Mouse (Mus musculus): ENCODE results near the gene Atp4b.
A peak's percentile ranks its signal among the peaks of the same experiment; 100 is the strongest.
"Not testable (repeated sequence)": the region's sequence is repeated elsewhere in the genome, so short reads cannot be mapped to it uniquely, and the experiment has no call there.

Gene Atp4b

GRCm38 (mm10) chr8:13382536-13382935 is 14.1 kb downstream of the Atp4b start:
- no peak for DNase-seq (ENCODE audit: low spot score)

DNA sequence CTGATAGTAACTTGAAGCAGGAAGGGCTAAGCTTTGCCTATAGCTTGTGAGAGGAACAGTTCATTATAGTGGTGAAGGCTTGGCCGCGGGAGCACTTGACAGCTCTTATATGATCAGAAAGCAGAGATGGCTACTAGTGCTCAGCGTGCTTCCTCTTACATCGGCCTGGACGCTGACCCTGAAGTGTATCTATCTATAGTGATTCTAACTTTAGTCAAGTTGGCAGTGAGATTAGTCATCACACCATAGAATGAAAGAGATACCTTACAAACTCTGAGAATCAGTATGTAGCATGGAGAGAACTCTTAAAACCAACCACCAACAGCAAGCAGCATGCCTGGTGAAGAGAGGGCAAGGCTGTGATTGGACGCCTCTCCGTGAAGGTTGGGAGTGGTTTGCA is 15.0 kb downstream of the Atp4b start:
- DNase-seq (ENCODE audit: low spot score) = no peak

DNA sequence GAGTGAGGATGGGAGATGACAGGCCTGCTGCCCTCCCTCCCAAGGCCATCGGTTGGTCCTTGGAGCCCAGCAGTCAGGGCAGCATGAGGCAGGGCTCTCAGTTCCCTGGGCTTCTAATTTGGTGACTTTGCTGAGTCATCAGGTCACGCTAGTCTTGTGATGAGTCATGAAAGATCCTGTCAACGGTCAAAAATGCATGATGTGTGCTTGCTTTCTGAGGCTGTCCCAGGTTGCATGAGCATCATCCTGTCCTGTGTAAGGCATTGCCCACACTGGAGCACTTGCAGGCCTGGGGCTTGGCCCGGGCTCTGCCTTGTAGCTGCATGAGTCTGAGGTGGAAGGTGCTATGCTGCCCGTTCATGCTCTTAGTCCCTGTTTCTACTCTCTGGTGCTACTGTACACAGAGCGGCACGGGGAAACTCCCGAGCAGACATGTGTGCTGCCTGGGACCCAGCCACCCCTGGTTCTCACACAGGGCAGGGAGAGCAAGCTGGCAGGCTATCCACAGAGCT is 23.4 kb downstream of the Atp4b start:
- DNase-seq (ENCODE audit: low spot score) = no peak

DNA sequence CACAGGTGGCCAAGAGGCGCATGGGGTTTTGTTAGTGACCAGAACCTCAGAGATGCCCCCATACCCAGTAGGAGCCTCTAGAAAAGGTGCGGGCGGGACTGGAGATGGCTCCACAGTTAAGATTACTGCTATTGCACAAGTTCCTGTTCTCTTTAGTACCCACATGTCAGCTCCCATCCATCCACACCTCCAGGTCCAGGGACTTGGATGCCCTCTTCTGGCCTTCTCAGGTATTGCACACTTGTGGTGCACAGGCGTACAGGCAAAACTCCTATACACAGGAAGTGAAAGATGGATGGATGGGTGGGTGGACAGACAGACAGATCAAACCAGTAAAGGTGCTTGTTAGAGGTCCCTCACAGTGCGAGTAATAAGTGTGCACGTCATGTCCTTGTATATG is 34.8 kb downstream of the Atp4b start:
- no peak for DNase-seq (ENCODE audit: low spot score)

DNA sequence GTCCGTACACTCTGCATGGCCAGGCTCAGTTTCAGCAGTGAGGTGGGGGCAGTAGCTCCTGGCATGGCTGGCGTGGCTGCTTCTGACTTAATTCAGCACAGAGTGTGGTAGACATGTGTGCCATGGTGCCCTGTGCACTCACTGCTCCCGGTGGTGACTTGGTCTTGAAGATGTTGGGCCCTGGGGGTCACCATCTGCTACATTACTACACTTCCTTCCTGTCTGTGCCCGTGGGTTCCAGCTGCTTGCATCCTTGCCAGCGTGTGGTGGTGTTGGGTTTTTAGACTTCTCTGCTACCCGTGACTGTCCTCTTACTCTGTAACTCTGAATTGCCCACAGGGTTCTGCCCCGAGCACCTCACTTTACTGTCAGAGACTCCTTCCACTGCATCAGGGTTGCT is 36.4 kb downstream of the Atp4b start:
- no peak for DNase-seq (ENCODE audit: low spot score)

DNA sequence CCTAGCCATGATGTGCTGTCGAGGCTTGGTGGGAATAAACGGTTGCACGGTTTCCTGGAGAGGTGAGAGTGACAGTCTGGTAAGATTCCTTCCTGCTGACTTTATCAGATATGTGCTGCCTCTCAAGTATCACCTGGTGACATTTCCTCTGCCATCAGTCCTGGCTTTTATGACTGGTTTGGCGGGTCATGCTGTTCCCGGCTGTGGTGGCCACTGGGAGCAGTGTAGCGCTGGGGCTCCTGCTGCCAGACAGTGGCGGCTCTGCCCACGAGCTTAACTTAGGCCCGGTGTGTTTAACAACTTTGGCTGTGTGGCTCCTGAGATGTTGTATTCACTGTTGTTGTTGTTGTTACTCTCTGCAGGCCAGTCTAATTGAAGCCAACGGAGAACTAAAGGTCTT is 39.9 kb downstream of the Atp4b start:
- DNase-seq (ENCODE audit: low spot score) = no peak

- no peak for DNase-seq (ENCODE audit: low spot score)
Observed at GRCm38 (mm10) chr8:13356221-13356620, 40.4 kb downstream of the Atp4b start.

DNA sequence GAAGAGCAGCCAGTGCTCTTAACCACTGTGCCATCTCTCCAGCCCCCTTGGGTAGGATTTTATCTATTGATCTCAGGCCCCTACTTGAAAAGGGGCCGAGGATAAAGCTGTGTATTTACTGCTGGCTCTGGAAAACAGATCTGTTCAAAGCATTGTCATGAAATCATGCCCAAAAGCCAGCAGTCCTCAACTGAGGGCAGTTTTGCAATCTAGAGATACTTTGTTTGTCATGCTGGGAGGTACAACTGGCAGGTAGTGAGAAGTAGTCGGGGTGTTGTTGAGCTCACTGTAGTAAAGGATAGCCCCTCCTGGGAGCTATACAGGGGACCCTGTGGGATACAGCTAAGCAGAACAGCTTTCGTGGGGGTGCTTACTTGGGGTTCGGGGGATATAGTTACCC is 42.7 kb downstream of the Atp4b start:
- DNase-seq (ENCODE audit: low spot score) = no peak

GRCm38 (mm10) chr8:13353155-13353833 is 43.3 kb downstream of the Atp4b start:
- no peak for DNase-seq (ENCODE audit: low spot score)

GRCm38 (mm10) chr8:13352601-13353000 is 44.0 kb downstream of the Atp4b start:
- no peak for DNase-seq (ENCODE audit: low spot score)

DNA sequence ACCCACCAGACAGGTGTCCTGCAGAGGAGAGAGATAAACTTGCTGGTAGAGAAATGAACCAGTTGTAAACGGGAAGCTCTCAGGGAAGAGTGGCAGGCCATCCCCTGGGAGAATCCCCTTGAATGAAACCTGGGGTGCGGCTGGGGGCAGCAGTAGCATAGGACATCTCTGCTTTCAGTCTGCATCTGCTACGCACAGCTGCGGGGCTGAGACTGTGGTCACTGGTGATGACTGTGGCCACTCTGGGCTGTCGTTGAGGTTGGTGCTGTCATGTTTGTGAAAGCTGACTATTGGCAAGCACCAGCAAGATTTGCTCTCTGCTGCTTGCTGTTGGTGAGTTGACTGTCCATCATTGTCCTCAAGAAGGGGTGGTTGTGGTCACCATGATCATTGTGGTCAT is 45.0 kb downstream of the Atp4b start:
- DNase-seq (ENCODE audit: low spot score) = no peak

- no peak for DNase-seq (ENCODE audit: low spot score)
Observed at GRCm38 (mm10) chr8:13350052-13350451, 46.6 kb downstream of the Atp4b start.

DNA sequence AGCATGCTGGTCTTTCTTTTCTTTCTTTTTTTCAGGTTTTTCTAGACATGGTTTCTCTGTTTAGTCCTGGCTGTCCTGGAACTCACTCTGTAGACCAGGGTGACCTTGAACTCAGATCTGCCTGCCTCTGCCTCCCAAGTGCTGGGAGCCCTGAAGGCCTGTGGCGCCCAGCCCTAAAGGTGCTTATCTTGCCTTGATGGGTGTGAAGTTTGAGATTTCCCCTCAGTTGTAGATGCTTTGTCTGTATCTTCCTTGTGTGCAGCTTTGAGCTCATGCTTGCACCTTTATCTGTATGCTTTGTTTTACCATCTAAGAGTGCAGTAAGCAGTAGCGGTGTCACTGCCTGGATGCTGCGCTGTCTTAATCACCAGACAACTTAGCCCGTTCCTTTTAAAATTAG is 53.5 kb downstream of the Atp4b start:
- DNase-seq (ENCODE audit: low spot score) = no peak

DNA sequence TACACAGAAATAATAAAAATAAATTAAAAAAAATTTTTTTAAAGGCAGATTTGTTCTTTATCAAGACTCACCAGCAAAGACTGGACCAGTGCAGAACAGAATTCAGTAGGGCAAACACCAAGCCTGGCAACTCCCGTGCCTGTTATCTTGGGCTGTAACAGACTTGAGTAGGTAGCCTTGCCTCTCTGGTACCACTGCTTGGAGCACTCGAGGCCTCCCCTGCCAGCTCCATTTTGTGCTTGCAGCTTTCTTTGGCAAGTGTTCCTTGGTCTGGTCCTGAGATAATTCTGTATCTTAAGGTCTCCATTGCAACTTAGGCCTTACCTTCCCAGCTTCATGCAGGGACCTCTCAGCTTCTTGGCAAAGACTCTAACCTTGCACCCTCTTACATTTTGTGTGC is 54.3 kb downstream of the Atp4b start:
- DNase-seq (ENCODE audit: low spot score) = no peak

GRCm38 (mm10) chr8:13340650-13341049 is 56.0 kb downstream of the Atp4b start:
- no peak for DNase-seq (ENCODE audit: low spot score)

- no peak for DNase-seq (ENCODE audit: low spot score)
Observed at GRCm38 (mm10) chr8:13339646-13339990, 57.0 kb downstream of the Atp4b start.

- DNase-seq (ENCODE audit: low spot score) = peak; percentile 5
Observed at GRCm38 (mm10) chr8:13338901-13339645, 57.6 kb downstream of the Atp4b start.

- peak; percentile 85 for DNase-seq (ENCODE audit: low spot score)
Observed at GRCm38 (mm10) chr8:13338255-13338860, 58.3 kb downstream of the Atp4b start, which contains the start of gene Tfdp1. Gene Tfdp1 (plus strand): TSS chr8:13338751.

DNA sequence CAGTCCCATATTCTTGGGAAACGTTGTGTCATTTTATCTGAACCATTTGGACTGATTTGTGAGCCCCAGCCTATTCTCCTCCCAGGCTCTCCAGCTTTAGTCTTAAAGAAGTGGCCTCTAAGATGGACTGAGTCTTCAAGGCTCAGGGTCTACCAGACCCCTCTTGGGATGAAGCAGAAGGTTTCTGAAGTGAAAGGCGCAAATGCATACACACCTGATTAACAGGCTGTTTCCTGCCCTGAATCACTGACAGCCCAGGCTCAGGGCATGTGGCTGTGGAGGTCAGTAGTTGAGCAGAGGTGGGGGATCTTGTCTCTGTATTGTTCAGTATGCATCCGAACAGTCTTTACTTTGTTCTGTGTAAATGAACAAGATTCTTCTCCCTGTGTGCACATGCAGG is 58.9 kb downstream of the Atp4b start:
- DNase-seq (ENCODE audit: low spot score) = no peak

- not testable (repeated sequence) for DNase-seq (ENCODE audit: low spot score)
Observed at GRCm38 (mm10) chr8:13337245-13337644, 59.4 kb downstream of the Atp4b start.

Measured in ovary, adult 18-20 months (tissue).